Mouse (Mus musculus) testis, postnatal 14 days (tissue): Measurements from ENCODE around the gene Cdh13.

Experiments
- DNase-seq: peaks from one replicate; pipeline ENCODE4 v3.0.0; 2021; ENCODE audit warnings: low spot score

Gene Cdh13

DNA sequence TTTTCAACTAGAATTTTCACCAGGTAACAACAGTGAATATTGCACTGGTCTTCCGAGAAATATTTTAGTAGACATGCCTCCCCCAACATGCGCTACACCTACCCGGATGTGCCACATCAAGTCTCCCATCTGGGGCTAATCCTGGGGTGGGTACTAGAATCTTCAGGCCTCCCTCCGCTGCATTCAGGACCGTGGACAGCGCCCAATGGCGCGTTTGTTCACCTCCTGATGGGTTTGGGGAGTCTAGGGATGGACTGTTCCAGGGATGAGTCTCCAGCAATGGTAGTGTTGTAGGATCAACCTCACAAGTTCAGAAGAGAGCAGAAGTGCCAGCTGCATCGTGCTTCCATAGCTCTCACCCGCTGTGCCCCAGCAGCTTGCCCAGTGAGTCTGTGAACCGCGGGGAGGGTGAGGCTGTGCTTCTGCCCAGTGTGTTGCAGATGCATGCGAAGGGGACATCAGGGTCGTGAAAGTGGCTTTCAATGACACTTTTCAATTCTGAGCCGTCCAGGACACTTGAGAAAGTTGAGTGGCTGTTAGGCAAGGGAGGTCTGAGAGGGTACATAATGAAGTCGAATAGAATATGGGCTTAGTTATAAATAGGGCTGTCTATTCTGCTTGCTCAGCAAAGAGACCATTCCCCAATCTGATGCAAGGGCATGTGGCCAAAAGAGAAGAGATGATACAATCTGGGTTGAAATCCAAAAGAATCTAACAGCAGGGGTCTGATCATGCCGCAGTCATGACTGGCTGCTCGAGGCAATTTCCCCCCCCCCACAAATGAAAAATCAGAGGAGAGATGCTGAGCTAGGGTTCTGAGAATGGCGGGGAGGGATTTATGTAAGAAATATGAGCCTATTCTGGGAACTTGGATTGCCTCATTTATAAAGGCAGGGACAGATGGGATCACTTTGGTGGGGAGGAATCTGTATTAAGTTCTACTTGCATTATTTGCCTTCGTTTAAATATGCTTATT is 668.5 kb downstream of the Cdh13 start:
- DNase-seq = no peak

DNA sequence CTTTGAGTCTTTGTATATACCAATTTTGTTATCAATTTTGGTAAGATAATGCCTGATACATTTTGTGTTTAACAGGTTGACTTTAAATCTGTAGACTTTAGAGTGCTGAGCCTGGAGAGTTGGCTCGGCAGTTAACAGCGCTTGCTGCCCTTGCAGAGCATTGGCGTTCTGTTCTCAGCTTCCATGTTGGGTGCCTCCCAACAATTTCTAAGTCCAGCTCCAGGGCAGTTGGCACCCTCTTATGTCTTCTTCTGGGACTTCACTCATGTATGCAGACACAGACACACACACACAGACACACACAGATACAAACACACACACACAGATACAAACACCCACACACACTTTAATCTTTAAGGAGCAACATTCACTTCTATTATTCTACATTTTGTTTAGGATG is 672.6 kb downstream of the Cdh13 start:
- no peak for DNase-seq

DNA sequence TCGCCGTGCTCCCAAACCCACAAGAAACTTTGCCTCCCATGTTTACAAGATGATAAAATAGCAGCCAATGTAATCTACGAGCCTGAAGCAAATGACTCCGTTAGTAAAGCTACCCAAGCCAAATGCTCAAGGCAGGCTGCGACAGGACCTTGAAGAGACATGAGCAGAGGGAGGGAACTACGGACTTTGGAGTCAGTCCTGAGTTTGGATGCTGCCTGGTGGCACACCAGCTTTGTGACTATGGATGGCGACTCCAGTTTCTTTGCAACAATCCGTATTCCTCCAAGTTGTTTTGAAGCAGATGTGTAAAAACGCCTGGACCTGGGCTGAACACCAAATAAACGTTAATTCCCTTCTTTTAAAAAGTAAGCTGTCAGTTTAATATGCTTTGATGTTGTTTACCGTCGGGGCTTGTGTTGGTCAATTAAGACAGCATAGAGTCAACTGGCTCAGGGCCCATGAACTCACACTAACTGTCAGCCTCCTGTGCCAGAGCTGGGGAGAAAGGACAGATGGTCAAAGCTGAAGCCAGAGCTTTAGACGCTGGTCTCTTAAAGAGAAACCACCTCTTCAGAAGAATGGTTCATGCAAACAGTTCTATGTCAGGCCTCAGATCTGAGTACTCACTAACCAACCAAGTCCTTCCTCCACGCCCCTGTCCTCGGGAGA is 678.5 kb downstream of the Cdh13 start:
- no peak for DNase-seq

DNA sequence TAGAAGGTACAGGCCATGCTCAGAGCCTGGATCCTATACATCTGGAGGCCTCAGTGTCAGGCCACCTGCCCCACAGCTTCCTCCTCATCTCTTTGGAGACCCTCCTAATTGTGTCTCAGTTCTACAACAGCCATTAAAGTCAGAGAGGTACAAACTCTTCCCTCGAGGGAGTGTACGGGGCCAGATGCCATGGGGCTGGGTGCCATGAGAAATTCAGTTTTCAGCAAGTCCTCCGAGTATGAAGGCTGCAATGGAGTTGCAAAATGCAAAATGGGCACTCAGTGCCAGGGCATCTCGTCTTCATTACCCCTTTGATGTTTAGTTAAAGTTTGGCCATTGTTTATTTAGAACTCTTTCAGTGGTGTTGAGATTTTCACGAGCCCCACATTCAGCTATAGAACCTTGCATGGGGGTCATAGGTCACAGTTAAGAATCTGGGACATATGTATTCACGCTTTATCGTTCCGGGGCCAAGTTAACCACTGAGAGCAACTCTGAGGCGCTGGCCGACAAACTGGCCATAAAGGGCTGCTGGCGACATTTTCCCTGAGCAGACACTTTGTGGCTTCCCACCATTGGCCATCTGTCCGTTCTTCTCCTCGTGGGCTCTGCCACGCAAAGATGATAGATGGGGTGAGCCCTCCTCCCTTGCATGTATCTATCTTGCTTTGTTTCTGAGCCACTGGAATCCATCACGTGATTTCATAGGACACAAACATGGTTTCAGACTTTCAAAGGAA is 681.7 kb downstream of the Cdh13 start:
- no peak for DNase-seq

DNA sequence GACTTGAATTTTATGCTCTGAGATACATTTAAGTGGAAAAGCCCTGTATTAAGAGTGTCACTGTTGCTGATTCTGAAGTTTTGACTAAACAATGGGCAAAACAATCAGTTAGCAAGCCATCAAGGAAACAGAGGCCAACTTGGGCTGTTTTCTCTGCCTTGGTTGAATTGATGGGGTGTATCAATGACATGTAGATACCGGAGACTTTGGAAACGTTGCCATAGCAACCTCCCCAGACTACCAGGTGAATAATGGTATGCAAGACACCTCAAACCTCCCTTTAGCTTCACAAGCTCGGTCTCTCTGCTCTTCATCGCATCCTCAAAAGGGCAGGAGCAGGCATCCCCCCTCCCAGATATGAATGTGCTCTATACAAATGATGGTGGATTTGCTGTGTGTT is 685.4 kb downstream of the Cdh13 start:
- no peak for DNase-seq

DNA sequence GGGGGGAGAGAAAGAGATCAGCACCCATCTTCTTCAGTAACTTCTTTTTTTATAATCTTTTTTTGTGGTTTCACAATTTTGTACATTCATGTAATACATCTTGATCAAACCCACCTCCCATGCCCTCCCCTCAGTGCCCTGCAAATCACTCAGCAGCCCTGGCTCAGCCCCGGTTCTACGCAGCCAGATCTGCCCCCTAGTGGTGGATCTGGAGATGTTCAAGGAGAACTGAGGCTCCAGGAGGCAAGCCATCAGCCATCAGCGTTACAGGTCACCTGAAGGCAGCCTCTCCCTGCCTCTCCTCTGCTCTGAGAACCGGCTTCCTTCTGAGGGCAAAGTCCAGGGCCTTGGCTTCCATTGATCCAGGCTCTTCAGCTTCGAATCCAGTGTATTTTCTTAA is 696.3 kb downstream of the Cdh13 start:
- DNase-seq = peak; percentile 31

DNA sequence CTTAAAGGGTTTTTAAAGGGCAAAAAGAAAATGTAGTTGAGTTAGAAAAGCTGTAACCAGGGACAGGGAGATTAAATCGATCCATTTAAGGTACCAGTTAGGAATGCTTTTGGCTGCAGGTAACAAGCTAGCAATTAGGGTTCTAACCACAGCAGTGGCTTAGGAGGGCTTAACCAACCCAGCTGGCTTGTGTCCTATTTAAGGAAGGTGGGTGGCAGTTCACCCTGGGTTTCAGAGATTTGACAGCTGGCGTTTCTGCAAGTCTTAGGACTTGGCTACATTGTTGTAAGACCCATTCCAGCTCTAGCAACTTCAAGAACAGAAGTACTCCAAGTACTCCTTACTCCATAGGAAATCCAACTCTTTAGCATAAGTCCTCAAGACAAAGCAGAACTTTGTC is 700.2 kb downstream of the Cdh13 start:
- DNase-seq = peak; percentile 34

DNA sequence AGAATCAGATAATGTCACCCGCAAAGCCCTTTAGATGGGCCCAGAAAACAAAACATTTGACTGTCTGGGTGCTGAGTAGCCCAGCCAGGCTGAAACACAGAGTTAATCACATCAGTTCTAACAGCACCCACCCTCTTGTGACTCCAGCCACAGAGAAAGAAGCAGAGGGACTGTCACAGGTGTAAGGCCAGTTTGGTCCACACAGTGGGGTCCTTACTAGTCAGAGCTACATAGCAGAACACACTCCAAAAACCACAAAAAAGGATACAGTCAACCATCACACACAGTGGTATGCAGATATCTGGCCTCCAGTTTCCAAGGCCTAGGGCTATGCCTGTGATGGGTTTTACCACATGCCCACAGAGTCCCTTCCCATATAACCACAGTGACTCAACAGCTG is 703.3 kb downstream of the Cdh13 start:
- no peak for DNase-seq

DNA sequence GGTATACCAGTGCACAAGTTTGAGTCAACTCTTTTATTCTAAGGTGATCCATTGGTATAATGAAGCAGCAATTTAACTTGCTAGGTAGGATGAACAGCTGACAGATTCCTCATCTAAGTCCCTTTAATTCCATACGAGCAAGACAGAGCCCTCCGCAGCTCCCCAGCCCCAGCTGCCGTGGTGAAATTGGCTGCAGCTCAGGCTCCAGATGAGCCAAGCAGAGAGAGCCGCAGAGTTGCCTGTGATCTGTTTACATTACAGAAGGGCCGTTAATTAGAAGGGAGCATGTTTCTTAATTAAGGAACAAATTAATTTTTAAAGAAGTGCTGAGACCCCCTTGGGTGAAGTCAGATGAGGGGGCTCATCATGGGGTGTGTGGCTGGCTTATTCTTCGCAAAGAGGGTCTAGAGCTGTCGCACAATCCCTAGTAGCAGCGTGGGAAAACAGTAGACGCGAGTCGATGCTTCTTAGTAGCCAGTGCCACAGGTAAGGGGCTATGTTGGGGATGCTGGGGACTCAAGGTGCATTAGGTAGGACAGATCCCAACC is 712.2 kb downstream of the Cdh13 start:
- DNase-seq = no peak

DNA sequence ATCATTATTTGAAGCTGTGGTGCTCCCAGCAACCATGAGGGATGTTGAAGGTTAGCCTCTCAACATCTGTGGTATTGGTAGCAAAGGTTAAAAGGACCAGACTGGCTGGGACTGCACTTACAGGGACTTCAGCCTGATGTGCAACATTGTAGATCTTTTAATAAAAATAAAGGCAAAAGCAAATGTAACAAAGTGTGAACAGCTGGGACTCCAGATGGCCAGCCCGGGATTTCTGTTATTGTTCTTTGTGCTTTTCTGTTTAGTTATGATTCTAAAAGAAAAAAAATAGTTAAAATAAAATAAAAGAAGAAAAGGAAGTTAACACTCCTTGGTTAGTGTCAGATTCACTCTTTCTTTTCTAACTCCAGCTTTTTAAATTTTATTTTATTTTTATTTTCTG is 717.1 kb downstream of the Cdh13 start:
- peak; percentile 9 for DNase-seq

DNA sequence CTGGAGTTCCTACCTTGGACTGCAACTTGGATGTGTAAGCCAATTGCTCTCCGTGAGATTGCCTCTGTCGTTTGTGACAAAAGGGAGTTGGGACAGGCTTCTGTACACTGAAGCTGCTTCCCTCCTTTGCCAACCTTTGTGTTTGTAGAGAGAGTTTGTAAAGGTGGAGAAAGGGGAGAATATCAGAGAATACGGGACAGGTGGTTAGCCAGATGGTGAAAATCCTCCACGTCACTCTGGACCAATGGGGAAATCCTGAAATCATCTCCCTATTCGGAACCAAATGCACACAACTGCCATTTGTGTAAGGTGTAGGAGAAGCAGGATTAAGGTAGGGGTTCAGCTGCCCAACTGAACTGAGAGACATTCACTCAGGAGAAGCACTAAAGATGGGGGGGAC is 721.3 kb downstream of the Cdh13 start:
- no peak for DNase-seq

DNA sequence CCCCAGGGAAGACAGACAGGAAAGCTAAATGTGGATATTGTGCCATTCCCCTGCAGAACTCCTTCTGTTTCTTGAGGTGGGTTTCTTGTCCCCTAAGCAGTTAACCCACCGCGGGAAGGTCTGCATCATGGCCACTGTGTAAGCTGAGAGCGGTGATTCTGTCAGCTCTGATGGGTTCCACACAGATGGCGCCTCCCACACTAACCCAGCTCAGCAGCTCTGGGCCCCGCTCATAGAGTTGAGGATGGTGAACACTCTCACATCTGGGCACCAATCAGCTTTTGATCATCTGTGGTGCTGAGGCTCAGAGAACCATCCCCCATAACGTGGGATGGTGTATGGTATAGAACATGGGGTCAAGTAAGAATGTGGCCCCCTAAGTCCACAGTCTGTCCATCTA is 735.1 kb downstream of the Cdh13 start:
- no peak for DNase-seq

DNA sequence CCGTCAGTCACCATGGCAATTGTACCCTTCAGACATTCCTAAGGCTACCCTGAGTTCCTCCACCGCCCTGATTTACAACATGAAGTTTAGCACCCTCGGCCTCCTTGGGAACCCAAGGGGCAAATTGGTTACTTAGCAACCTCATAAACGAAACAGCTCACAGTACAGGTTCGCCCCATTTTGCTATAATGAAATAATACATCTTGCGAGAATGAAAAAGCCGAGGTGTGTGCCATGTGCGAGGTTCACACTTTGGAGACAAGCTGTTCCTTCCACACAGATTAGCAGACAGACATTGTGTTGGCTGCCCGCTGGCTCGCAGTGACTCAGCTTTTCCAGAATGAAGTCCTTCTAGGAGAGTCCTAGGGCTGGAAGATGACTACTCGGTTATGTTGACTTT is 737.2 kb downstream of the Cdh13 start:
- no peak for DNase-seq

DNA sequence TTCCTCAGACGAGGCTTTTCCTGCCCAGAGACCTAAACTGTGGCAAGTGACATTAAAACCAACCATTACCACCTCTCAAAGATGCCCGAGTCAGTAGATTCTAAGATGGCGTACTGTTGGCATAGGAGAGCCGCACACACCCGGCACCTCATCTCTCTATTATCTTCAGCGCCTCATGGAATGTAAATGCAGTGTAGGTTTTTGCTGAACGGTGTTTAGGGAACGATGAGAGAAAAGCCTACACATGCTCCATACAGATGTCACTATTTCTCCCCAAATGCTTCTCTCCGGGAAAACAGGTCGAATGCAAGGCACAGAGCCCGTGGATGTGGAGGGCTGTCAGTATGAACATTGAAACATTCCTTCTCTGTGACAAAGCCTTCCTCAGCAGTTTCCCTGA is 737.9 kb downstream of the Cdh13 start:
- no peak for DNase-seq

DNA sequence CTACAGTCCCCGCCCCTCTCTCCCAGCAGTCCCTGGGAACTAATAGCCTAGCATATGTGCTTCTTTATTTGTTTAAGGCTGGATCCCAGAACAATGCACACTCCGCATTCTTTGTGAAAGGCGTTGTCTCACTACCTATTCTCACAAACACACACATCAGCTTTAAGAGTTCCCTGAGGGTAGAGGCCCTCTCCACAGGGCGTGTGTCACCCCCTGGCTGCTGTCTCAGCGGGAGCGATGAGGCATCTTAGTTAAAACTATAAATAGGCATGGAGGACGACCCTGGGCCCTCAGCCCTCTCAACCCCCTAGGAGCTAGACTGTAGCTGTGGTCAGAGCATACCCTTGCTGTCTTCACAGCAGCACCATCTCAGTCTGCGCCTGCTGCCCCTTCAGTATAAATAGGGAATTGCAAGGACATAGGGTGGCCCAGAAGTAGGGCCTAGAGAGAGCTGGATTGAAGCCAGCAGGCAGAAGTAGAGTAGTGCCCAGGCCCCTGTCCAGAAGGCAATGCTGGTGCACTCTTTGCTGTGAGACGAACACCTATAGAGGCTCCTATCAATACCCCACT is 738.9 kb downstream of the Cdh13 start:
- no peak for DNase-seq

DNA sequence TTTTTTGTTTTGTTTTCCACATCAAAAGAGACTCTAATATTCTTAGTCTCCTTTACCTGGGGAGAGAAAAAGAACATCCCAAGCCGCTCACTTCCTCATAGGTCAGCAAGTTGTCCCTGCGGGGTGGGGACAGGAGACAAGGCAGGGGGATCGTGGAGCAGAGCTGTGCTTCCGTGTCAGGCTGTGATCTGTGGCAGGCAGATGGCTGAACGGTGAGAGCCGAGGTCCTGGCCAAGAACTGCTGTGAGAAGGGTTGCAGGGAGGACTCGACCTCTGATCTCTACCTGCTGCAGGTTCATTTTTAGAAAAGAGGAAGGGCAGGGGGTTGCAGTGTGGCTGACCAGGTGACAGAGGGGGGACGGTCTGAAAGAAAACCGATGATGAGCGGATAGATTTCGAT is 749.9 kb downstream of the Cdh13 start:
- no peak for DNase-seq

DNA sequence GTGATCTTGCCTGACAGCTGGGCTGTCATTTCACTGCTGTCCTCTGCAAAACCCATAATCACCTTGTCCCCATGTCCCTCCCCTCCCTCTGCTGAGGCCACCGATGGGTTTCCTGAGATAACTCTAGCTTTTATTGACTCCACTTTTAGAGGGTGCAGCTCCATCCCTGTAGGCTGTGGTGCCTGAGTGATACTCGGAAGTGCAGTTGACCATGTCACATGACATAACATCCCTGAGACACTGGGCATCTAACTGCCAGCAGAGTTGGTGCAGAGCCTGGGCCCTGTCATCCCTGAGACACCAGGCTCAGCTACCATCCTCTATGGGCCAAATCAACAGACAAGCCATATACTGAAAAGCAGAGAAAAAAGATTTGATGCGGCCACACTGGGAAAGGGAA is 750.5 kb downstream of the Cdh13 start:
- no peak for DNase-seq

DNA sequence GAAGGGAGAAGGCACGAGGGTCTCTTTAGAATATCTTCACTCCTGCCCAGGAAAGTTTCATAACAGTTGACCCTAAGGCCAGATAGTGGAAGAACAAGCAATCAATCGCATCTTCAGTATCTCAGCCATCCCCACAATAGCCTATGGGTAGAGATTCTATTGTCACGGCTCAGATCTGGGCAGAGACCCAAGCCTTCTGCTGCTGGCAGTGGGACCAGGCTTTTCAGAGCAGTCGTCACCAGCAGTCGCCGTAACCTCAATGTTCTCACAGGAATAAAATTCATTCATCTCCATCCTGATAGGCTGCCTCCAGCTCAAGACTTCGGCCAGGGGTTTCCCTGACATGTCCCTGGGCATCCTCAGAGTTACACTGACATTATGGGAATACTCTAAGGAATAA is 751.6 kb downstream of the Cdh13 start:
- DNase-seq = no peak

DNA sequence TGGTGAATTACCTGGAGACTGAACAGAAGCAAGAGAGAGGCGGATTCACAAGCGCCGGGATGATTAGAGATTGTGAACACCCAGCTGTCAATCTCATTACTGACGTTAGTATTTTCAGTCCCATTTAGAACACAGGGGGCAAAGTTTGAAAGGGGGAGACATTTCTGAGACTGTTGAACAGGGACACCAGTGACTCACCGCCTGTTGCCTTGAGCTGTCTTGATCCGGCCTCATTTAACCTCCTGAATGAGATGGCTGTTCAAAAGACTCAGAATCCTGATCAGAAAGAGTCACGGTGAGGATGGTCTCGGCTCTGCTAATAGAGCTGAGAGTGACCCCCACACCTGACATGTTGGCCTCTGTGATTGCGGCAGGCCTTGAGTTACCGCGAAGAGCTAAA is 754.0 kb downstream of the Cdh13 start:
- DNase-seq = no peak

DNA sequence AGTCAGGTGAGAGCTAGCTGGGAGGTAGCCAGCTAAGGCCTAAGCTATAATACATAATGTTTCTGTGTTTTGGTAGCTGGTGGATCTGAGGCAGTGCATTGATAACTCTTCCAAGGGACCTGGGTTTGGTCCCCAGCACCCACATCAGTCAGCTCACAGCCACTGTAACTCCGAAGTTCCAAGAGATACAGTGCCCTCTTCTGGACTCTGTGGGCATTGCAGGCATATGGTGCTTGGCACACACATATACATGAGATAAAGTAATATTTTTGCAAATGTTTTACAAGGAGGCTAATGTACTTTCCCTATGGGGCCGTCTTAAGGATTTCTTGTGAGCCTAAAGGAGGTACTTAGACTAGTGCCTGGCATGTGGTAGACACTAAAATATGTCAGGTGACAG is 755.8 kb downstream of the Cdh13 start:
- no peak for DNase-seq

DNA sequence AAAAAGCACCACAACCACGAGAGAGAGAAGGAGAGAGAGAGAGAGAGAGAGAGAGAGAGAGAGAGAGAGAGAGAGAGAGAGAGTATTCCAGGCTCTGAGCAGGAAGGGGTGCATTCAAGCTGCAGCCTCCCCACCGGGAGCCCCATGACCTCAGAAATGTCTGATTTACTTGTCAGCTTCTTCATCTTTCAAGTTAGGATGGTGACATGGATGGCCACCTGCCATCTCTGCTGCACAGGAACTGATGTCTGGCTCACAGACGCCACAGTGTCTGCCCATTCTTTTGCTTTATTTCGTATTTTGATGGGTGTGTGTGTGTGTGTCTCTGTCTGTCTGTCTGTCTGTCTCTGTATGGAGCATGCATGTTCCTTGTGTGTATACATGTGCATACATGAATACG is 774.3 kb downstream of the Cdh13 start:
- DNase-seq = no peak

DNA sequence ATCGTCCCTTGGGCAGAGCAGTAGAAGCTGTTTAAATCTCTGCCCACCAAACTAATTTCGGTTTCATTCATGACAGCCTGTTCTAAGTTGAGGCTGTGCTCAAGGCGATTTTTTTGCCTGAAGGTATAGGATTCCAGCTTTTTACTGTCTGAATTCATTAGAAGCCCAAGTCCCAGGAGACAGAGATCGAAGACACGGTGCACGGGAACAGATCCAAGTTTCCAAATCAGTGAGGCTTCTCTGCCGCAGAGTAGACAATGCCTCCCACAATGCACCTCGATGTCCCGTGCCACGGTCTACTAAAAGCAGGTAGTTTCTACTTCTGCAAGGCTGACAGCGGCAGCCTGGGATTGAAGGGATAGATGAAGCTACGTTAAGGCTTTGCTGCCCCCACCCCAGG is 778.1 kb downstream of the Cdh13 start:
- DNase-seq = no peak
